Mouse (Mus musculus): Measurements from ENCODE around the gene Tprkb.
"Not testable (repeated sequence)": the region's sequence is repeated elsewhere in the genome, so short reads cannot be mapped to it uniquely, and the experiment has no call there.

DNA sequence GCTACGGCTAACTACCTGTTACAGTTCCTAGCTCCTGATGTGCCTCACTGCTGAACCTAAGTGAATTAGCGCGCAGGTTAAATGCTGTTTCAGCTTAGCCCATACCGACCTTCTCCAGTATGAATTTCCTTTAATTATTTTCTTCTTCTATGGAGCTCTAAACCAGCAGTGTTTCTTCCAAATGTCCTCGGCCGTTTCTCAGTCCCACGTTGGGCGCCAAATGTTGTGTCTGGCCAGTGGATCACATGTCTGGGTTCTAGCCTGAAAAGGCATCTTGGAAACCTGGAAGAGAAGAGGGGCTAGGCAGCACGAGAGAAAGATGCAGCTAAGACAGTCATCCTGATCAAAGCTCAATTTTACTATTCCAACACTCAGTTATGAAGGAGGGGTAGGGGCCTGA lies 28.4 kb upstream of the Tprkb start:
- not testable (repeated sequence) for TF ChIP-seq CTCF (IDR thresholded peaks at IDR 0.05; ENCODE audit: borderline replicate concordance, insufficient read depth, low read depth, low read length); POLR2A (IDR thresholded peaks at IDR 0.05; ENCODE audit: borderline replicate concordance, insufficient read depth, low read length)

Measured in cerebellum, adult 2 months (tissue).